Mouse (Mus musculus): ENCODE results near the gene Setd1b.

Gene Setd1b

GRCm38 (mm10) chr5:123156763-123157162 lies 14.8 kb downstream of the Setd1b start:
- DNase-seq (ENCODE audit: low read depth, low spot score): no peak
- no peaks in the 10 kb centered on the region for H3K27me3 ChIP-seq (ENCODE audit: control insufficient read depth, insufficient read depth, low read length, poor library complexity, severe bottlenecking)
- peaks cover 27% of the 10 kb centered on the region for H3K36me3 ChIP-seq (ENCODE audit: control insufficient read depth, insufficient read depth, low read length, poor library complexity, severe bottlenecking)

GRCm38 (mm10) chr5:123157972-123158371 lies 16.0 kb downstream of the Setd1b start:
- Histone ChIP-seq H3K27me3 (ENCODE audit: control insufficient read depth, insufficient read depth, low read length, poor library complexity, severe bottlenecking) (no peaks in the 10 kb centered on the region), H3K36me3 (ENCODE audit: control insufficient read depth, insufficient read depth, low read length, poor library complexity, severe bottlenecking) (peaks cover 34% of the 10 kb centered on the region)
- DNase-seq (ENCODE audit: low read depth, low spot score): no peak

- no peaks in the 10 kb centered on the region for H3K27me3 ChIP-seq (ENCODE audit: control insufficient read depth, insufficient read depth, low read length, poor library complexity, severe bottlenecking)
- H3K36me3 ChIP-seq (ENCODE audit: control insufficient read depth, insufficient read depth, low read length, poor library complexity, severe bottlenecking): peaks cover 34% of the 10 kb centered on the region
- DNase-seq (ENCODE audit: low read depth, low spot score): no peak
These were observed 17.5 kb downstream of the Setd1b start for GRCm38 (mm10) chr5:123159446-123159845.

- H3K36me3 ChIP-seq (ENCODE audit: control insufficient read depth, insufficient read depth, low read length, poor library complexity, severe bottlenecking): peaks cover 33% of the 10 kb centered on the region
- H3K27me3 ChIP-seq (ENCODE audit: control insufficient read depth, insufficient read depth, low read length, poor library complexity, severe bottlenecking): no peaks in the 10 kb centered on the region
- DNase-seq (ENCODE audit: low read depth, low spot score): no peak
These were observed 17.9 kb downstream of the Setd1b start for GRCm38 (mm10) chr5:123159866-123160265.

GRCm38 (mm10) chr5:123160341-123160740 lies 18.3 kb downstream of the Setd1b start:
- no peak for DNase-seq (ENCODE audit: low read depth, low spot score)
- Histone ChIP-seq H3K36me3 (ENCODE audit: control insufficient read depth, insufficient read depth, low read length, poor library complexity, severe bottlenecking) (peaks cover 32% of the 10 kb centered on the region), H3K27me3 (ENCODE audit: control insufficient read depth, insufficient read depth, low read length, poor library complexity, severe bottlenecking) (no peaks in the 10 kb centered on the region)

GRCm38 (mm10) chr5:123162942-123163341 lies 20.9 kb downstream of the Setd1b start:
- Histone ChIP-seq H3K27me3 (ENCODE audit: control insufficient read depth, insufficient read depth, low read length, poor library complexity, severe bottlenecking) (no peaks in the 10 kb centered on the region; the same call in 1 of the 2 replicates), H3K36me3 (ENCODE audit: control insufficient read depth, insufficient read depth, low read length, poor library complexity, severe bottlenecking) (peaks cover 34% of the 10 kb centered on the region)
- no peak for DNase-seq (ENCODE audit: low read depth, low spot score)

- no peak for DNase-seq (ENCODE audit: low read depth, low spot score)
- H3K27me3 ChIP-seq (ENCODE audit: control insufficient read depth, insufficient read depth, low read length, poor library complexity, severe bottlenecking): no peaks in the 10 kb centered on the region; the same call in 1 of the 2 replicates
- peaks cover 15% of the 10 kb centered on the region for H3K36me3 ChIP-seq (ENCODE audit: control insufficient read depth, insufficient read depth, low read length, poor library complexity, severe bottlenecking)
These were observed 24.4 kb downstream of the Setd1b start for GRCm38 (mm10) chr5:123166437-123166836.

GRCm38 (mm10) chr5:123167591-123167990 lies 25.6 kb downstream of the Setd1b start:
- DNase-seq (ENCODE audit: low read depth, low spot score): no peak
- Histone ChIP-seq H3K27me3 (ENCODE audit: control insufficient read depth, insufficient read depth, low read length, poor library complexity, severe bottlenecking) (no peaks in the 10 kb centered on the region; the same call in 1 of the 2 replicates), H3K36me3 (ENCODE audit: control insufficient read depth, insufficient read depth, low read length, poor library complexity, severe bottlenecking) (peaks cover 10% of the 10 kb centered on the region)

GRCm38 (mm10) chr5:123169284-123169683 lies 27.3 kb downstream of the Setd1b start, which contains the start of gene Psmd9:
TSS of gene Psmd9 (plus strand) at chr5:123169413.
- Histone ChIP-seq H3K36me3 (ENCODE audit: control insufficient read depth, insufficient read depth, low read length, poor library complexity, severe bottlenecking) (peaks cover 3% of the 10 kb centered on the region), H3K27me3 (ENCODE audit: control insufficient read depth, insufficient read depth, low read length, poor library complexity, severe bottlenecking) (no peaks in the 10 kb centered on the region; the same call in 1 of the 2 replicates)
- DNase-seq (ENCODE audit: low read depth, low spot score): no peak

GRCm38 (mm10) chr5:123170365-123170764 lies 28.4 kb downstream of the Setd1b start:
- DNase-seq (ENCODE audit: low read depth, low spot score): no peak
- Histone ChIP-seq H3K27me3 (ENCODE audit: control insufficient read depth, insufficient read depth, low read length, poor library complexity, severe bottlenecking) (no peaks in the 10 kb centered on the region; the same call in 1 of the 2 replicates), H3K36me3 (ENCODE audit: control insufficient read depth, insufficient read depth, low read length, poor library complexity, severe bottlenecking) (peaks cover 3% of the 10 kb centered on the region)

- H3K27me3 ChIP-seq (ENCODE audit: control insufficient read depth, insufficient read depth, low read length, poor library complexity, severe bottlenecking): no peaks in the 10 kb centered on the region; the same call in 1 of the 2 replicates
- DNase-seq (ENCODE audit: low read depth, low spot score): peak; percentile 89
- no peaks in the 10 kb centered on the region; the same call in none of the 2 replicates for H3K36me3 ChIP-seq (ENCODE audit: control insufficient read depth, insufficient read depth, low read length, poor library complexity, severe bottlenecking)
These were observed 29.8 kb downstream of the Setd1b start for GRCm38 (mm10) chr5:123171646-123172350.

- DNase-seq (ENCODE audit: low read depth, low spot score): peak; percentile 23
- Histone ChIP-seq H3K27me3 (ENCODE audit: control insufficient read depth, insufficient read depth, low read length, poor library complexity, severe bottlenecking) (no peaks in the 10 kb centered on the region), H3K36me3 (ENCODE audit: control insufficient read depth, insufficient read depth, low read length, poor library complexity, severe bottlenecking) (no peaks in the 10 kb centered on the region)
These were observed 36.8 kb downstream of the Setd1b start for GRCm38 (mm10) chr5:123178792-123179191.

- Histone ChIP-seq H3K36me3 (ENCODE audit: control insufficient read depth, insufficient read depth, low read length, poor library complexity, severe bottlenecking) (no peaks in the 10 kb centered on the region), H3K27me3 (ENCODE audit: control insufficient read depth, insufficient read depth, low read length, poor library complexity, severe bottlenecking) (no peaks in the 10 kb centered on the region)
- no peak for DNase-seq (ENCODE audit: low read depth, low spot score)
These were observed 38.4 kb downstream of the Setd1b start for GRCm38 (mm10) chr5:123180390-123180789.

- H3K27me3 ChIP-seq (ENCODE audit: control insufficient read depth, insufficient read depth, low read length, poor library complexity, severe bottlenecking): no peaks in the 10 kb centered on the region
- no peak for DNase-seq (ENCODE audit: low read depth, low spot score)
- H3K36me3 ChIP-seq (ENCODE audit: control insufficient read depth, insufficient read depth, low read length, poor library complexity, severe bottlenecking): no peaks in the 10 kb centered on the region
These were observed 39.5 kb downstream of the Setd1b start for GRCm38 (mm10) chr5:123181536-123181935.

GRCm38 (mm10) chr5:123182651-123183050 lies 40.7 kb downstream of the Setd1b start, which contains the start of gene Hpd:
TSS of gene Hpd (minus strand) at chr5:123182727.
- no peak for DNase-seq (ENCODE audit: low read depth, low spot score)
- no peaks in the 10 kb centered on the region for H3K27me3 ChIP-seq (ENCODE audit: control insufficient read depth, insufficient read depth, low read length, poor library complexity, severe bottlenecking)

More at GRCm38 (mm10) chr5:123182651-123183050, 40.7 kb downstream of the Setd1b start, which contains the start of gene Hpd:
- no peaks in the 10 kb centered on the region for H3K36me3 ChIP-seq (ENCODE audit: control insufficient read depth, insufficient read depth, low read length, poor library complexity, severe bottlenecking)

All from splenic B cell, adult 2 months (primary cell).